16 mouse cellular contexts compared by ENCODE assay signal in the genomic region with DNA sequence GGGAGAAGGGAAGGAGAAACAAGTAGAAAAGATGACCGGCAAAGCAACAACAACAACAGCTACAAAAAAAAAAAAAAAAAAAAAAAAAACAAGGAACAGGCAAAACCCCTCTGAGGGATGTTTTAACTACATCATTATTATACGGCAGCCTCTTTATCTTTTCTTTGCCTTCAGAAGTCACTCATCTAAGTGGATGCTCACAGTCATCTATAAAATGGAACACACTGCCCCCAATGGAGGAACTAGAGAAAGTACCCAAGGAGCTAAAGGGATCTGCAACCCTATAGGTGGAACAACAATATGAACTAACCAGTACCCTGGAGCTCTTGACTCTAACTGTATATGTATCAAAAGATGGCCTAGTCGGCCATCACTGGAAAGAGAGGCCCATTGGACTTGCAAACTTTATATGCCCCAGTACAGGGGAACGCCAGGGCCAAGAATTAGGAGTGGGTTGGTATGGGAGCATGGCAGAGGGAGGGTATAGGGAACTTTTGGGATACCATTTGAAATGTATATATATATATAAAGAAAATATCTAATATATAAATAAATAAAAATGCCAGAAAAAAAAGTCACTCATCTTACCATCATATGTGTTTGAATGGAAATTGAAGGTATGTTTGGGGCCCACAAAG. TPM values are rescaled to one million over a fixed set of nuclear protein-coding genes. Genes with fewer than 3 reads are reported as not detected.
DNase-seq lines count a peak whose midpoint lies in the region; ATAC-seq and TF ChIP-seq lines count a peak whose summit lies in the region.
"Not testable (repeated sequence)": the region's sequence is repeated elsewhere in the genome, so short reads cannot be mapped to it uniquely, and the experiment has no call there.
"Had no signal": no experiment of that assay in that cellular context is flagged by ENCODE, and none has a peak within 500 bp of the region (broad histone marks: within the 10 kb centered on the region; RNA-seq: fewer than 3 reads in every experiment).

No protein-coding gene starts in this region.

- peak overlapping the region; percentile 34 for H3K4me3 ChIP-seq in cerebellum, adult 2 months (replicated peaks; ENCODE audit: insufficient read depth, low read depth, low read length)
- H3K4me3 ChIP-seq in forebrain, embryonic 15.5 days = peak overlapping the region; percentile 46
- H3K4me3 ChIP-seq in heart, postnatal 0 days (ENCODE audit: low read depth, low read length) = peak overlapping the region; percentile 59; the same call in 1 of the 2 replicates
- H3K4me3 ChIP-seq in intestine, embryonic 14.5 days (ENCODE audit: low read depth, low read length); limb, embryonic 12.5 days (replicated peaks); midbrain, embryonic 12.5 days: not testable (repeated sequence)
- peak overlapping the region; percentile 45; the same call in 1 of the 2 replicates for H3K4me3 ChIP-seq in neural tube, embryonic 13.5 days

- H3K9me3 ChIP-seq in forebrain, embryonic 15.5 days; heart, postnatal 0 days (replicated peaks; ENCODE audit: control insufficient read depth, low read length); intestine, embryonic 14.5 days (ENCODE audit: control insufficient read depth, low read length); limb, embryonic 12.5 days; midbrain, embryonic 12.5 days; neural tube, embryonic 13.5 days: not testable (repeated sequence)

- ATAC-seq in forebrain, embryonic 15.5 days (replicated peaks) = peak; percentile 35; the same call in 1 of the 2 replicates
- not testable (repeated sequence) for ATAC-seq in heart, postnatal 0 days (ENCODE audit: insufficient read depth, low read depth)
- ATAC-seq in intestine, embryonic 14.5 days (replicated peaks; ENCODE audit: low FRiP score, low TSS enrichment, low read depth) = peak; percentile 19; the same call in 1 of the 2 replicates
- peak; percentile 59; the same call in 1 of the 2 replicates for ATAC-seq in limb, embryonic 12.5 days (ENCODE audit: insufficient number of reproducible peaks, insufficient read depth, low FRiP score, low TSS enrichment, low read depth)
- ATAC-seq in midbrain, embryonic 12.5 days (ENCODE audit: low FRiP score, low read depth) = peak; percentile 73
- ATAC-seq in neural tube, embryonic 13.5 days (ENCODE audit: low read depth) = peak; percentile 56

- H3K4me1 ChIP-seq in cerebellum, adult 2 months (ENCODE audit: control insufficient read depth, insufficient read depth, low read length); forebrain, embryonic 15.5 days; heart, postnatal 0 days (ENCODE audit: control insufficient read depth, insufficient read depth); intestine, embryonic 14.5 days (replicated peaks; ENCODE audit: control insufficient read depth, insufficient read depth, low read length); limb, embryonic 12.5 days (replicated peaks); midbrain, embryonic 12.5 days; neural tube, embryonic 13.5 days (replicated peaks): not testable (repeated sequence)

- TF ChIP-seq CTCF in cerebellum, adult 2 months (IDR thresholded peaks at IDR 0.05; ENCODE audit: borderline replicate concordance, insufficient read depth, low read depth, low read length); heart, postnatal 0 days (IDR thresholded peaks at IDR 0.05; ENCODE audit: low read depth): not testable (repeated sequence)

- not testable (repeated sequence) for H3K36me3 ChIP-seq in forebrain, embryonic 15.5 days; heart, postnatal 0 days (replicated peaks; ENCODE audit: control insufficient read depth, insufficient read depth, low read length); intestine, embryonic 14.5 days (ENCODE audit: control insufficient read depth, insufficient read depth, low read length); limb, embryonic 12.5 days; midbrain, embryonic 12.5 days; neural tube, embryonic 13.5 days

- not testable (repeated sequence) for H3K27me3 ChIP-seq in cerebellum, adult 2 months (ENCODE audit: control insufficient read depth, insufficient read depth, low read length); forebrain, embryonic 15.5 days; heart, postnatal 0 days (ENCODE audit: control insufficient read depth, insufficient read depth, low read length); intestine, embryonic 14.5 days (replicated peaks; ENCODE audit: control insufficient read depth, insufficient read depth, low read length); limb, embryonic 12.5 days; midbrain, embryonic 12.5 days
- peaks cover 19% of the 10 kb centered on the region for H3K27me3 ChIP-seq in neural tube, embryonic 13.5 days

- 71% methylated on average over 4 of the region's 4 CpGs for WGBS in cerebellum, adult 2 months
- 89% methylated on average over 4 of the region's 4 CpGs for WGBS in forebrain, embryonic 15.5 days
- WGBS in heart, postnatal 0 days = 60% methylated on average over 4 of the region's 4 CpGs
- WGBS in intestine, embryonic 14.5 days = 85% methylated on average over 3 of the region's 4 CpGs
- WGBS in limb, embryonic 12.5 days = 85% methylated on average over 4 of the region's 4 CpGs
- 86% methylated on average over 4 of the region's 4 CpGs for WGBS in midbrain, embryonic 12.5 days
- WGBS in neural tube, embryonic 13.5 days = 84% methylated on average over 4 of the region's 4 CpGs

- H3K27ac ChIP-seq in cerebellum, adult 2 months (ENCODE audit: insufficient read depth, low read length); forebrain, embryonic 15.5 days (replicated peaks); heart, postnatal 0 days (ENCODE audit: low read depth); intestine, embryonic 14.5 days (ENCODE audit: low read depth); limb, embryonic 12.5 days; midbrain, embryonic 12.5 days (replicated peaks); neural tube, embryonic 13.5 days (replicated peaks): not testable (repeated sequence)

- TF ChIP-seq EP300 in heart, postnatal 0 days (IDR thresholded peaks at IDR 0.05; ENCODE audit: low read depth) = not testable (repeated sequence)

- H3K9ac ChIP-seq in forebrain, embryonic 15.5 days (replicated peaks); heart, postnatal 0 days (replicated peaks; ENCODE audit: low read depth, low read length); intestine, embryonic 14.5 days (ENCODE audit: low read length); limb, embryonic 12.5 days (replicated peaks); midbrain, embryonic 12.5 days (replicated peaks); neural tube, embryonic 13.5 days: not testable (repeated sequence)

- TF ChIP-seq POLR2A in cerebellum, adult 2 months (IDR thresholded peaks at IDR 0.05; ENCODE audit: borderline replicate concordance, insufficient read depth, low read length) = not testable (repeated sequence)

- not testable (repeated sequence) for DNase-seq in cerebellum, adult 2 months; heart, postnatal 0 days (ENCODE audit: low spot score); intestine, embryonic 14.5 days (ENCODE audit: low spot score)

- peak overlapping the region; percentile 59; the same call in 1 of the 2 replicates for H3K4me2 ChIP-seq in forebrain, embryonic 15.5 days (replicated peaks)
- peak overlapping the region; percentile 66; the same call in 1 of the 2 replicates for H3K4me2 ChIP-seq in heart, postnatal 0 days (ENCODE audit: low read depth, low read length)
- H3K4me2 ChIP-seq in intestine, embryonic 14.5 days (ENCODE audit: low read length); limb, embryonic 12.5 days; midbrain, embryonic 12.5 days (replicated peaks): not testable (repeated sequence)
- peak overlapping the region; percentile 63 for H3K4me2 ChIP-seq in neural tube, embryonic 13.5 days

RNA-seq across cellular contexts. Expression of gene Mum1l1, which starts 0.5 kb away (rescaled TPM):
- polyA plus RNA-seq in cerebellum, adult 2 months (2012; rRNA removed) = 1.6 and 1.7 TPM in 2 replicates
- polyA plus RNA-seq in forebrain, embryonic 15.5 days (2015; fragmentation: Nextera tagmentation; extraction: Ambion mirVana) = 7.6 and 8.3 TPM in 2 replicates
- 8.4 and 12.2 TPM in 2 replicates for total RNA-seq in heart, postnatal 0 days (2014; rRNA removed; ENCODE audit: low replicate concordance)
- polyA plus RNA-seq in heart, postnatal 0 days (2015; fragmentation: Nextera tagmentation; extraction: Ambion mirVana) = 16.0 and 16.9 TPM in 2 replicates
- polyA plus RNA-seq in intestine, embryonic 14.5 days (2014; fragmentation: Nextera tagmentation; extraction: Ambion mirVana) = 14.6 and 18.4 TPM in 2 replicates
- polyA plus RNA-seq in limb, embryonic 12.5 days (2016; fragmentation: Nextera tagmentation; extraction: Ambion mirVana) = 36.3 and 41.0 TPM in 2 replicates
- 12.5 and 14.4 TPM in 2 replicates for polyA plus RNA-seq in midbrain, embryonic 12.5 days (2016; fragmentation: Nextera tagmentation; extraction: Ambion mirVana)
- 7.8 and 9.7 TPM in 2 replicates for polyA plus RNA-seq in neural tube, embryonic 13.5 days (2015; fragmentation: Nextera tagmentation; extraction: Ambion mirVana)
- total RNA-seq: G1E had no signal
- polyA plus RNA-seq: G1E had no signal

RNA-seq across cellular contexts. Expression of gene 4933428M09Rik, which starts 30.3 kb away (rescaled TPM):
- polyA plus RNA-seq in cerebellum, adult 2 months (2012; rRNA removed) = not detected in 2 replicates
- not detected in 2 replicates for polyA plus RNA-seq in forebrain, embryonic 15.5 days (2015; fragmentation: Nextera tagmentation; extraction: Ambion mirVana)
- total RNA-seq in heart, postnatal 0 days (2014; rRNA removed; ENCODE audit: low replicate concordance) = not detected in 2 replicates
- not detected in 2 replicates for polyA plus RNA-seq in heart, postnatal 0 days (2015; fragmentation: Nextera tagmentation; extraction: Ambion mirVana)
- polyA plus RNA-seq in intestine, embryonic 14.5 days (2014; fragmentation: Nextera tagmentation; extraction: Ambion mirVana) = not detected in 2 replicates
- polyA plus RNA-seq in limb, embryonic 12.5 days (2016; fragmentation: Nextera tagmentation; extraction: Ambion mirVana) = not detected in 2 replicates
- polyA plus RNA-seq in midbrain, embryonic 12.5 days (2016; fragmentation: Nextera tagmentation; extraction: Ambion mirVana) = not detected in 2 replicates
- not detected in 2 replicates for polyA plus RNA-seq in neural tube, embryonic 13.5 days (2015; fragmentation: Nextera tagmentation; extraction: Ambion mirVana)
- total RNA-seq: adrenal gland, postnatal 10 days; common myeloid progenitor, adult 5-6 weeks; gastrocnemius, postnatal 14 days; heart, adult 8-10 months; hematopoietic stem cell, adult 5-6 weeks; left cerebral cortex, adult 8-10 months; megakaryocyte progenitor cell, adult 5-6 weeks had no signal
- polyA plus RNA-seq: G1E; limb, embryonic 13.5 days had no signal
